Mouse (Mus musculus): Measurements from ENCODE around the gene Gm19426.
A peak's percentile ranks its signal among the peaks of the same experiment; 100 is the strongest.

Gm19426 gene

DNA sequence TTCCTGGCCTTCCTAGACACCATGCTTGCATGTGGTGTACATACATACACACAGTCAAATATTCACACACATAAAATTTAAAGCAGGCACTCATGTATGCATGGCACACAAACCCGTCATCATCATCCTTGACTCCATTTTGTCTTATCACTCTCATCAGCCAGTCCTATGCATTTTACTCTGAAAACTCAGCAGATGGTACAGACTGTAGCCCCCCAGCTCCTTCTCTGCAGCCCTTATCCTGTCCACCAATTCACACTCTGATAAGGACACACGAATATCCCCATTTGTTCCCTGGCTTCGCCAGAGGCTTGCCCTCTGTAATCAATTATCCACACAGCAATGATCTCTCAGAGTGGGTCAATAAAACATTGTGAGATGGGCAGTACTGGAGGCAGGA, 22.3 kb downstream of the Gm19426 start:
- no peak for DNase-seq (ENCODE audit: low read depth, low spot score)

DNA sequence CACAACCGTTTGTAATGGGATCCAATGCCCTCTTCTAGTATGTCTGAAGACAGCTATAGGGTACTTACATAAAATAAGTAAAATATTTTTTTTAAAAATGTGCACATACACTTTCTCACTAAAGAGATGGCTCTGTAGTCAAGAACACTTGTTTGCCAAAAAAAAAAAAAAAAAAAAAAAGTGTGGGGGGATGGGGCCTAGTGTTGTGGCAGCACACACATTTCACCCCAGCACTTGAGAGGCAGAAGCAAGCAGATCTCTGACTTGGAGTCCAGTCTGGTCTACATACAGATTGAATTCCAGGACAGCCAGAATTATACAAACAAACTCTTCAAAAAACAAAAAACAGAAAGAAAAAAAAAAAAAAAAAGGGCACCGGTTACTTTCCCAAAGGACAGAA, 22.7 kb downstream of the Gm19426 start:
- DNase-seq (ENCODE audit: low read depth, low spot score), result no peak

DNA sequence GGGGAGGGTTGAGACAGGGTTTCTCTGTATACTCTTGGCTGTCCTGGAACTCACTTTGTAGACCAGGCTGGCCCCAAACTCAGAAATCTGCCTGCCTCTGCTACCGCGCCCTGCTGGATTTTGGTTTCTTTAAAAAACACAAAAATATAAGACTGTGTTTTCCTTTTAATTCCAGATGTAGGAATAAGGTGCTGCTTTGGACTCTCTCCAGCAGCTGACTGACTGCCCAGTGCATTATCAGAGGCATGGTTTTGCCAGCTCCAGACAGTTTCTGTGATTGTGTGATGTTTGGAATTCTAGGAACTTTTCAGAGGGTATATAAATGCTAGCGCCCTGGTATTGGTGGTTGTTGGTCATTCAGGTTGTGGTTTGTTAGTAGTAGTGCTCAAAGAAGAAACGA, 26.1 kb downstream of the Gm19426 start:
- no peak for DNase-seq (ENCODE audit: low read depth, low spot score)

DNA sequence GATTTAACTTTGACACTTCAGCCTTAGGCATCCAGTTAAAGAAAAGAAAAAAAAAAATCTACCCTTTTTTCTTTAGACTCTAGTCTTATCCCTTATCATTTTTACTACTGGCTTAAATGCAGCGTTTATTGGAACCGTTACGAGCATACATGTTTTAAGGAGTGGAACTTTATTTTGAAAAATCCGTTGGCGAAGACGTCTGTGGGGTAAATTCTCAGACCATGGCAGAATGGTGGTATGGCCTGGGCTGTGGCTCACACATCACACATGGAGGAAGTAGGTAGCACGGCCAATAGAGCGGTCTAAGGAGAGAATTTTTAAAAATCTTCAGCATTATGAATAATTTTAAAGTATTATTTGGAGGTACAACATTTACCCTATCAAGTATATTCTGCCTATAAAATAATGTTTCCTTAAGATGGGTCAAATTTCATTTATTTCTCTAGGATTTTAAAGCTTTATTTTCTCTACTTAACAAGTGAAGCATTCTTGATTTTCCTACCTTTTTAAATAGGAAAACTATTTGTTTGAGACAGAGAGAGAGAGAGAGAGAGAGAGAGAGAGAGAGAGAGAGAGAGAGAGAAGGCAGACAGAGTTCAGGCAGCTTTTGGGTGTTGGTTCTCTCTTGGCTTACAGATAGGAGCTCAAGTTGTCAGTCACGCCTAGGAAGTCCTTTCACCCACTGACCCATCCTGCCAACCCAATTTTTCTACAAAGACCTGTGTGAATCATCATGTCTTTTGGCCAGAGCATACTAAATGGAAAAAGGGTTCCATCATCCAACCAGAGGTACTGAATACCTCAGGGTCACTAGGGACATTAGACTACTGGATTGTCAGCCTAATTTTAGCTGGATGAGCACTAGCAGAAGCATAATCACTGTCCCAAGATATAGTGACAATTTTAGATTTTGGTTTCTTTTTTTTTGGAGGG, 26.8 kb downstream of the Gm19426 start:
- DNase-seq (ENCODE audit: low read depth, low spot score), result no peak

DNA sequence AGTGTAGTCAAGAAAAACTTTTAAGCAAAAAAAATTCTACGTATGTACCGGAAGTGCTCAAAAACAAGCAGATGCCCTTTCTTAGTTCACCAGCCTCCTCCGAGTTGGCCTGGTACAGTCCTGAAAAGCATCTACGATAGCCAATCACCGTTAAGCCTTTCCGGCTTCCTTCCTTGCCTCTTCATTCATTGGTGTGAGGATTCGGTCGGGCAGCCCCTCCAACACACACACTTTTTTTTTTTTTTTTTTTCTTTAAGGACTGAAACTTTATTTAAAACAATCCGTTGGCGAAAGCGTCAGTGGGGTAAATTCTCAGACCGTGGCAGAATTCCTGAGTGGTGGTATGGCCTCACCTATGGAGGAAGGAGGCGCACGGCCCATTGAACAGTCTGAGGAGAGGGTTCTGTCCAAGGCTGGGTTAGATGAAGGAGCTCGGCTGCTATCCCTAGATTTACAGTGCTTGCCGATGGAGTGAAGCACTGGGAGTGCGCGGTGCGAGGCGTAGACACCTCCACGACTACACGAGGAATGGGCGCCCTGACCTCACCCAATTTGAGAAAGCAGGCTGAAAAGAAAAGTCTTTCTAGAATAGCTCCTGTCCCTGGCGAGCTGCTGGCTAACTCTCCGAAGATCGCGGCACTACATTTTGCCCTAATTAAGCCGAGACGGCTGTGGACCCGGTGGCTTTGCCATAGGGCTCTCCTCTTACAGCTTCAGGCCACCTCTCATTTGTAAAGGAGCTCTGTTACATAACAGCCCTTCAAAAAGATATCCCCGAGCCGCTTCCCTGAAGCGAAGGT, 27.7 kb downstream of the Gm19426 start:
- DNase-seq (ENCODE audit: low read depth, low spot score), result peak; percentile 96

DNA sequence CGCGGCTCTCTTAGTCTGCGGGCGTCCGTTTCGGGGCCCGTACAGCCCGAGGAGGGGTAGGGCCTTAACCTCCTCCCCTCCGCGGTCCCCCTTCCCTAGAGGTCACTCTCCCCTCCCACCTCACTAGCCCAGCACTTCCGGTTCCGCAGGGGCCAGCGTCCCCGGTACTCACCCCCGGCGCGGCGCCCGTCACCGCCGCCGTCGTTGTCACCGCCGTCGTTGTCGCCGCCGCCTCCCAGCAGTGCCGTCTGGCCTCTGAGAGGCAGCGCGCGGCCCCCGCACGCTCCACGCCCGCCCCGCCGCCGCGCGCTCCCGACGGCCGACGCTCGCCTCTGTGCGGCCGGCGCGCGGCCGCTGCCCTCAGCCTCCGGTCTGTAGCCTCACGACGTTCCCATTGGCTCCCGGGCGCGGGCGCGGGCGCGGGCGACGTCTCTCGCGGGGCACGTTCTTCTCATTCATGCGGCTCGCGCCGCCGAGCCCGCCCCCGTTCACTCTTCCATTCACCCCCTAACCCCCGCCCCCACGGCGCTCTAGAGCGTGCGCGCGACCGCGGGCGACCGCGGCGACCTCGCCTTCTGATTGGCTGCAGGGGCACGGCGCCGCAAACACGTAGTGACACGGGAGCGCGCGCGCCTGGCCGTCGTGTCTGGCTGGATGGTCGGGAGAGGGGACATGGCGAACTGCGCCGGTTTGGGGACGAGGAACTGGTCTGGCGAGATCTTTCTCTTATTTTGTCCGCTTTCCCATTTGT, 28.5 kb downstream of the Gm19426 start, which contains the start of gene Zdhhc5:
Zdhhc5 (minus strand) TSS at position 370 of the 751 bp plus-strand sequence.
- peak; percentile 96 for DNase-seq (ENCODE audit: low read depth, low spot score)

DNA sequence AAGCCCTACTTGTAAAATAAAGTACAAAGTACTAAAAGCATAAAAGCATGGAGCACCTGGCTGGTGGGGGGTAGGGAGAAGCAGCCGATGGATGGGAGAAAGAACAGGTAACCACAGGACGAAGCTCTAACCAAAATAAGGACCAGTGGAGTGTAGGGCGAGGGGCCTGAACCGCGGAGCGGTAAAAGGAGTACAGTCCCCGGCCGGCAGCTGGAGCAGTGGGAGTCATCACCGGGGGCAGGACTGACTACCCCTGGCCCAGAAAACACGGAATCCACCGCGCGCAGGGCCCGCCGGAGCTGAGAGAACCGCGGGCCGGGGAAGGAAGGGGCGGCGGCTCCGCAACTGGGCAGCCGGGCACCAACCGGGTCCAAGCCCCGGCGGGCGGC, 29.0 kb downstream of the Gm19426 start:
- DNase-seq (ENCODE audit: low read depth, low spot score), result no peak

DNA sequence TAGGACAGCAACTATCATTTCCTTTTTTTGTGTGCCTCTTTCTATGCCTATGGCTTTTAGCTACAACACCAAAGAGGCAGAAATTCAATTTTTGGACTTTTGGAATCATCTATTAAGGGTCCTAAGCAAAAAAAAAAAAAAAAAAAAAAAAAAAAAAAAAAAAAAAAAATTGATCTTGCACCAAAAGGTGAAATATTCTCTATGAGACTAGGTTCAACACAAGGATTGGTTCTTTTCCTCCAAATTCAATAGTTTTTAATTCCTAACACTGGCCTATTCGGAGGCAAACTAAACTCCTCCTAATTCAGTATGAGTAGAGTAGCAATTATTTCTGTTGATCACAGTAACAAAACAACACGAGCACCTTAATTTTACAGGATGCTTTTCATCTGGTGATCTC, 31.6 kb downstream of the Gm19426 start:
- no peak for DNase-seq (ENCODE audit: low read depth, low spot score)

DNA sequence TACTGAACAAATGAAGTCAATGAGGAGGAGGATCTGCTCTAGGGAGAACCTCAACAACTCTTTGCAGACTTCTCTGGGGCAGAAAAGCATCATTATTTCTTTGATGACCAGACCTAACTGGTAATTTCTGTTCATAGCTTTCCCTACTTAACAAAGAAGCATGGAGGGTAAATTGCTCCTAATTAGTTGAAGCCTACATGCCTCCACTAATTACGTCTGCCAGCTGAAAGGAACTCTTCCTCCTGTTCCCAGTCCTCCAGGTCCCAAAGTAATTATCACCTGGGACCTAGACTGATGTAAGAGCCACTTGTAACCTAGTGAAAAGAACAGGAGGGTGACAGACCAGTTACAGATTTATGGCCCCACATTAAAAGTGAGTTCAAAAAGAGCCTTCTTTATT, 35.9 kb downstream of the Gm19426 start:
- DNase-seq (ENCODE audit: low read depth, low spot score), result no peak

DNA sequence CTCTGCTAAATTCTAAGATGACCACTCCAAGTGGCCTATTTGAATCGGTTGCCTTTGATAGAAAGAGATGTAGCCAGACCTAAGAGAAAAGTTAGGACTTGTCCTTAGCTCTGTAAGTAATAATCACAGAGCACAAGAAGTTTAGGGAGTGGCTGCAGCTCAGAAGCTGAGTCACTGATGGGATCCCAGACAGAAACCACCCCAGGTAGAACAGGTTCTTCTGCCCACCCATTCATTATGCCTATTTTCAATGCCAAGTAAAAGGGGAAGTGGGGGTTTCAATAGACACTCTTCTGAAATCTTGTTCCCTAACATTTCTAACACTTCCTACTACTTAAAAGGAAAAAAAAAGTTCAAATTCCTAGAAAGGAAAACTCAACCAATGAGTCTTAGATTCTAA, 38.2 kb downstream of the Gm19426 start:
- DNase-seq (ENCODE audit: low read depth, low spot score), result no peak

DNA sequence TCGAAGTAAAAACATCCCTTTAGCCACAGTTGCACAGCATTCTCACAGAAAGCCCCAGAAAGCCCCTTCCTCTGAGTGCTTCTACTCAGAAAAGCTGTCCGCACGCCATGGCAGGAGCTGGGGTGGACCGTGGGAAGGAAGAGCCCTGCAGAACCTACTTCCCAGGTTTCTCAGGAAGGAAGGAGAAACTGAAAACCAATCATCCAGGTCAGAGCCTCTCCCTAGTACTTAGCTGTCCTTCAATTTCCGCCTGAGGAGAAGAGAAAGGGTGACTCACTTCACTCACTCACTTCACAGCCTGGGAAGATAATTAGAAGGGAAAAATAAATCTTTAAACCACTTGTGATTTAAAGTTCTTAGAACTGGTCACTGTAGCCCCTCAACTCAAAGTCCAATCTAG, 39.1 kb downstream of the Gm19426 start:
- no peak for DNase-seq (ENCODE audit: low read depth, low spot score)

DNA sequence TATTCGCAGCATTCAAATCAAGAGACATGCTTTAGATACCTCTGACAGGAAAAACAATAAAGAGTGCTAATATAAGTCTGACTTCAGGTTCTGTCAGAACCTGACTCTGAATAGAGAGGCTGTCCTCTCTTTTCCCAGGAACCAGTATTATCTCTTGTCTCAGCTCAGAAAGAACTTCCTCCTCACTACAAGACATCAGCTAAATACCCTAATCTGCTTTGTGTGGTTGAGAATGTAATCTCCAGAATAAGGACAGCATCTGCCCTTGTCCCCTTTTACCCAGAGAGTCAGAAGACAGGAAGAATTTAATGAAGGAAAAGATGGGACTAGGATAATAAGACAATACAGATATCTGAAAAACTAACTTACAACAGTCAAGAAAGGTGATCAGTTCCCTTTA, 40.0 kb downstream of the Gm19426 start:
- DNase-seq (ENCODE audit: low read depth, low spot score), result no peak

DNA sequence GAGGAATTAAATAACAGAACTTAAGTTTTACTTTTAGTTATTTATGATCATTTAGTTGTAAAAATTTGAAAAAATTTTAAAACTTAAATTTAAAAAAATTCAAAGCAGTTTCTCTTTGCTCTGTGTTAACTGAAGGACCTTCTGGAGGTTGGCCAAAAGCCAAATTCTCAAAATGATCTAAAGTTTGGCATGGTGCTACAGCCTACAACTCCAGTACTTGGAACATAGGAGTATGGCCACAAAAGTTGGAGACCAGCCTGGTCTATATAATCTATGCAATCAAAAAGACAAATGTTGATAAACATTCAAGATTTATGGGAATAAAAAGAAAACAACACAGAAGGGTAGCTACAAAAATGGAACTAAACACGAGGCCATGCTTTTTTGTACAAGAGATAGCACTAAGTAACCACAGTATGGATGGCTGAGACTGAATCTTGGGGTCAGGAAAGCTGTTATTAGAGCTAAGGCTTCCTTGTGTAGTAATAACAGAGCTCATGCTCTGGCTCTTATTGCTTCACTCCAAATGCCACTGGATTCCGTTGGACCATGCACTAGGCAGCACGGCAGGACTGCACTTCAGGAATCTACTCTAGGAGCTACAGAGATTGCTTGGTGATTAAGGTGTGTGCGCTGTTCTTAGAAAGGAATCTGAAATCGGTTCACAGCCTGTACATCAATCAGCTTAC, 48.3 kb downstream of the Gm19426 start:
- no peak for DNase-seq (ENCODE audit: low read depth, low spot score)
